Mouse (Mus musculus) liver, embryonic 12.5 days (tissue): ENCODE results near the gene Kirrel3. TPM values are rescaled to one million over a fixed set of nuclear protein-coding genes. Genes with fewer than 3 reads are reported as not detected.
A peak's percentile ranks its signal among the peaks of the same experiment; 100 is the strongest.

Experiments
- ATAC-seq: fragments of 200-750 bp; cut with Nextera tagmentation; 2 replicates; pipeline ENCODE4 v1.8.0; 2017; ENCODE audit warnings: moderate number of reproducible peaks, mild to moderate bottlenecking, moderate library complexity
- H3K27ac ChIP-seq: fragments of 300-500 bp; sonication (generic); 2 replicates; pipeline ENCODE4 v1.5.1; 2016; ENCODE audit warnings: mild to moderate bottlenecking
- H3K27me3 ChIP-seq: fragments of 300-500 bp; sonication (generic); replicated peaks from 2 replicates; pipeline ENCODE4 v1.6.1; 2016; ENCODE audit warnings: mild to moderate bottlenecking, moderate library complexity
- H3K36me3 ChIP-seq: fragments of 300-500 bp; sonication (generic); 2 replicates; pipeline ENCODE4 v1.6.1; 2016; ENCODE audit warnings: mild to moderate bottlenecking, moderate library complexity
- H3K4me1 ChIP-seq: fragments of 300-500 bp; sonication (generic); 2 replicates; pipeline ENCODE4 v1.6.1; 2016
- H3K4me2 ChIP-seq: fragments of 300-500 bp; sonication (generic); 2 replicates; pipeline ENCODE4 v1.6.1; 2016; ENCODE audit warnings: mild to moderate bottlenecking, moderate library complexity
- H3K4me3 ChIP-seq: fragments of 300-500 bp; sonication (generic); 2 replicates; pipeline ENCODE4 v1.5.1; 2016; ENCODE audit warnings: mild to moderate bottlenecking, moderate library complexity
- H3K9ac ChIP-seq: fragments of 300-500 bp; sonication (generic); 2 replicates; pipeline ENCODE4 v1.6.1; 2016; ENCODE audit warnings: mild to moderate bottlenecking, moderate library complexity
- H3K9me3 ChIP-seq: fragments of 300-500 bp; sonication (generic); replicated peaks from 2 replicates; pipeline ENCODE4 v1.6.1; 2016; ENCODE audit warnings: mild to moderate bottlenecking, moderate library complexity
- WGBS: fragments of 180-500 bp; shearing (Covaris S2); methylation state at CpG from one replicate; pipeline ENCODE4 v1.1.7; 2016; ENCODE audit not compliant: insufficient replicate concordance; 5-methylcytosine and 5-hydroxymethylcytosine counted together
- polyA plus RNA-seq: library from polyadenylated mRNA; unstranded; fragments of >200 nt; fragmentation: Nextera tagmentation; extraction: Ambion mirVana; gene quantifications from 2 replicates; pipeline ENCODE4 v1.2.1, GENCODE M21; 2016

Kirrel3 gene
- polyA plus RNA-seq, 1 experiment from 2014 or later, result 0.46 TPM

- Histone ChIP-seq H3K27ac (no peak overlapping the region), H3K9ac (no peak overlapping the region), H3K4me1 (peaks cover 19% of the 10 kb centered on the region), H3K4me2 (no peak overlapping the region), H3K36me3 (peaks cover 57% of the 10 kb centered on the region), H3K27me3 (no peaks in the 10 kb centered on the region), H3K4me3 (no peak overlapping the region), H3K9me3 (no peaks in the 10 kb centered on the region)
- WGBS, result 76% methylated on average over 11 of the region's 11 CpGs
- no peak for ATAC-seq
Measured at GRCm38 (mm10) chr9:35055528-35056330, 570.0 kb downstream of the Kirrel3 start.

- Histone ChIP-seq H3K4me2 (no peak overlapping the region), H3K36me3 (peaks cover 48% of the 10 kb centered on the region), H3K27me3 (no peaks in the 10 kb centered on the region), H3K4me3 (no peak overlapping the region), H3K27ac (no peak overlapping the region; the same call in 1 of the 2 replicates), H3K4me1 (peaks cover 26% of the 10 kb centered on the region), H3K9me3 (no peaks in the 10 kb centered on the region), H3K9ac (no peak overlapping the region)
- WGBS, result 44% methylated on average over 3 of the region's 3 CpGs
- ATAC-seq, result no peak
Measured at GRCm38 (mm10) chr9:35056611-35057010, 570.9 kb downstream of the Kirrel3 start.

DNA sequence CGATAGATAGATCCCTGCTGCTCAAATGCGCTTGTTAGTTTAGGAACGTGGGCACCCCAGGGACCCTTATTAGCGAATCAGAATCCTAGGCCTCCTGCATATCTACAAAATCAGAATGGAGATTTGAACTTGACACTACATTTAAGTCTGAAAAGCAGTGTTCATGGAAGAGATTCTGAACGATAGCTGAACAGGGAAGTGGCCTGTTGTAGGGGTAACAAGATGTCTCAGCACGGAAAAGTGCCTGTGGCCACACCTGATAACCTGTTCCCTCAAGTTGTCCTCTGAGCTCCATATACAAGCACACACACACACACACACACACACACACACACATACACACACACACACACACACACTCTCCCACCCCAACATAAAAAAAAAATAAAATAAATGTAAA lies 571.9 kb downstream of the Kirrel3 start:
- 58% methylated on average over 6 of the region's 6 CpGs for WGBS
- Histone ChIP-seq H3K4me1 (peaks cover 34% of the 10 kb centered on the region), H3K9me3 (no peaks in the 10 kb centered on the region), H3K9ac (no peak overlapping the region), H3K27me3 (no peaks in the 10 kb centered on the region), H3K4me3 (no peak overlapping the region), H3K4me2 (no peak overlapping the region), H3K36me3 (peaks cover 41% of the 10 kb centered on the region), H3K27ac (no peak overlapping the region)
- no peak for ATAC-seq

- no peak overlapping the region for H3K27ac ChIP-seq
Measured at GRCm38 (mm10) chr9:35058186-35058585, 572.5 kb downstream of the Kirrel3 start.

GRCm38 (mm10) chr9:35058596-35059354 lies 573.1 kb downstream of the Kirrel3 start:
- H3K9me3 ChIP-seq, result no peaks in the 10 kb centered on the region
- no peak overlapping the region for H3K27ac ChIP-seq
- no peak overlapping the region for H3K4me3 ChIP-seq
- peaks cover 34% of the 10 kb centered on the region for H3K4me1 ChIP-seq
- peaks cover 29% of the 10 kb centered on the region for H3K36me3 ChIP-seq
- no peak for ATAC-seq
- 83% methylated on average over 2 of the region's 2 CpGs for WGBS
- H3K27me3 ChIP-seq, result no peaks in the 10 kb centered on the region
- H3K9ac ChIP-seq, result no peak overlapping the region
- no peak overlapping the region for H3K4me2 ChIP-seq

More at GRCm38 (mm10) chr9:35058186-35058585, 572.5 kb downstream of the Kirrel3 start:
- Histone ChIP-seq H3K9ac (no peak overlapping the region), H3K9me3 (no peaks in the 10 kb centered on the region), H3K4me1 (peaks cover 34% of the 10 kb centered on the region), H3K36me3 (peaks cover 35% of the 10 kb centered on the region), H3K4me2 (no peak overlapping the region), H3K27me3 (no peaks in the 10 kb centered on the region), H3K4me3 (no peak overlapping the region)
- WGBS, result 75% methylated on average over 4 of the region's 4 CpGs
- no peak for ATAC-seq

- H3K4me2 ChIP-seq, result no peak overlapping the region
- 65% methylated on average over 5 of the region's 5 CpGs for WGBS
- H3K4me1 ChIP-seq, result peaks cover 34% of the 10 kb centered on the region
- no peaks in the 10 kb centered on the region for H3K27me3 ChIP-seq
- H3K36me3 ChIP-seq, result peaks cover 18% of the 10 kb centered on the region
- H3K27ac ChIP-seq, result no peak overlapping the region
- no peak overlapping the region for H3K9ac ChIP-seq
- H3K9me3 ChIP-seq, result no peaks in the 10 kb centered on the region
- H3K4me3 ChIP-seq, result no peak overlapping the region
- ATAC-seq, result no peak
Measured at GRCm38 (mm10) chr9:35059881-35060280, 574.2 kb downstream of the Kirrel3 start.

DNA sequence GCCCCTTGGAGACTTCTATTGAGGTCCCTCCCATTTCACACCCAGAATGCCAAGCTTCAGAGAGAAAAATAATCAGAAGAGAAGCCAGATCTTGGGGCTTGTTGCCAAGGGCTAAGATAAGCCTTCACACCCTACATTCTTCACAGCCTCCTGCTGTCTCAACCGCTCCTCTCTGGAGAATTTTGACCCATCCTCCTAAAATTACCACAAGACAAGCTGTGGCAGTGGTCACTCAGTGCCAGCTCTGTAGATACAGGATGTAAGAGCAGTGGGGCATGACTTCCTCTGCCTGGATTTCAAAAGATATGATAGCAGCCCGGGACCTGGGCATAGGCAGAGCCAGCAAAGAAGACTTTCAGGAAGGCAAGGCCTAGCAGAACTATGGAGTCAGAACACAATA lies 575.8 kb downstream of the Kirrel3 start:
- Histone ChIP-seq H3K36me3 (0 out of 2 replicates have a peak, but pooled peaks cover 4% of the 10 kb centered on the region), H3K9ac (no peak overlapping the region), H3K4me1 (peaks cover 34% of the 10 kb centered on the region), H3K27ac (0 out of 2 replicates have a peak overlapping the region, but pooled peaks have one; percentile 30), H3K4me3 (no peak overlapping the region), H3K9me3 (no peaks in the 10 kb centered on the region), H3K27me3 (no peaks in the 10 kb centered on the region), H3K4me2 (no peak overlapping the region)
- no peak for ATAC-seq
- WGBS, result 35% methylated on average over 2 of the region's 2 CpGs
